Mouse (Mus musculus) liver, embryonic 14.5 days (tissue): Measurements from ENCODE around the gene Itpk1. TPM values are rescaled to one million over a fixed set of nuclear protein-coding genes. Genes with fewer than 3 reads are reported as not detected.

Experiments
- ATAC-seq: fragments of 200-750 bp; cut with Nextera tagmentation; 2 replicates; pipeline ENCODE4 v1.8.0; 2017; ENCODE audit warnings: moderate number of reproducible peaks, mild to moderate bottlenecking, moderate library complexity; ENCODE audit not compliant: insufficient read depth
- DNase-seq, 3 experiments: peaks; one replicate each; pipeline ENCODE4 v3.0.0-alpha.2; 2012 to 2013; ENCODE audit warnings: low read depth in 3 of 3, low spot score in 3 of 3
- H3K27ac ChIP-seq: fragments of 300-500 bp; sonication (generic); 2 replicates; pipeline ENCODE4 v1.5.1; 2014; ENCODE audit warnings: moderate library complexity, mild to moderate bottlenecking, control low read depth, inconsistent platforms
- H3K27me3 ChIP-seq: fragments of 300-500 bp; sonication (generic); 2 replicates; pipeline ENCODE4 v1.6.1; 2014; ENCODE audit warnings: mild to moderate bottlenecking, low read length, moderate library complexity; ENCODE audit not compliant: control insufficient read depth, insufficient read depth
- H3K36me3 ChIP-seq: fragments of 300-500 bp; sonication (generic); replicated peaks from 2 replicates; pipeline ENCODE4 v1.6.1; 2014; ENCODE audit warnings: low read depth; ENCODE audit not compliant: control insufficient read depth, insufficient read depth
- H3K4me1 ChIP-seq, 2 experiments: fragments of 200-500 bp in 1 of 2; fragments of 300-500 bp in 1 of 2; sonication (generic) in 1 of 2; replicated peaks; 2 replicates each; pipeline ENCODE4 v1.6.1; 2012 to 2014; ENCODE audit warnings: antibody characterized with exemption in 1 of 2, inconsistent platforms in 1 of 2, low read length in 1 of 2; ENCODE audit not compliant: control insufficient read depth in 2 of 2, insufficient read depth in 2 of 2
- H3K4me2 ChIP-seq: fragments of 300-500 bp; sonication (generic); 2 replicates; pipeline ENCODE4 v1.6.1; 2014; ENCODE audit warnings: low read depth, mild to moderate bottlenecking, control low read depth, moderate library complexity
- H3K4me3 ChIP-seq, 2 experiments: fragments of 200-500 bp in 1 of 2; fragments of 300-500 bp in 1 of 2; sonication (generic) in 1 of 2; 2 replicates each; pipeline ENCODE4 v1.5.1; 2012 to 2014; ENCODE audit warnings: low read depth in 2 of 2, low read length in 2 of 2, mild to moderate bottlenecking in 2 of 2, control low read depth in 1 of 2, inconsistent platforms in 1 of 2, moderate library complexity in 1 of 2; ENCODE audit not compliant: insufficient read depth in 1 of 2
- H3K9ac ChIP-seq: fragments of 300-500 bp; sonication (generic); replicated peaks from 2 replicates; pipeline ENCODE4 v1.6.1; 2014; ENCODE audit warnings: mild to moderate bottlenecking, control low read depth, moderate library complexity
- H3K9me3 ChIP-seq: fragments of 300-500 bp; sonication (generic); 2 replicates; pipeline ENCODE4 v1.6.1; 2016; ENCODE audit warnings: low read length, mixed read lengths; ENCODE audit not compliant: control insufficient read depth
- CTCF ChIP-seq: IDR thresholded peaks from 2 replicates; pipeline ENCODE4 v1.5.1; 2016; ENCODE audit warnings: antibody characterized with exemption, low read depth, control low read depth
- EP300 ChIP-seq: IDR thresholded peaks from 2 replicates; pipeline ENCODE4 v1.6.1; 2016; ENCODE audit warnings: antibody characterized with exemption, low read depth
- WGBS: fragments of 180-500 bp; shearing (Covaris S2); extraction: QIAGEN DNeasy Blood & Tissue Kit; methylation state at CpG from one replicate; pipeline ENCODE4 v1.1.7; 2014; ENCODE audit not compliant: insufficient replicate concordance; 5-methylcytosine and 5-hydroxymethylcytosine counted together
- polyA plus RNA-seq, 2 experiments: library from polyadenylated mRNA; depleted of rRNA in 1 of 2; stranded (reverse) in 1 of 2; unstranded in 1 of 2; fragments of >200 nt; fragmentation: Nextera tagmentation in 1 of 2; extraction: Ambion mirVana in 1 of 2; gene quantifications; 2 replicates each; pipeline versions ENCODE4 v1.2.1 to v1.2.3; 2012 to 2014

Gene Itpk1
- polyA plus RNA-seq, 2 experiments = 2.3 to 2.4 TPM

GRCm38 (mm10) chr12:102651871-102652270 is 52.9 kb downstream of the Itpk1 start:
- no peak overlapping the region for H3K27ac ChIP-seq
- TF ChIP-seq CTCF (no peak), EP300 (no peak)
- no peaks in the 10 kb centered on the region for H3K36me3 ChIP-seq
- peaks cover 0 to 20% of the 10 kb centered on the region in 2 experiments; a peak in 2 of 4 replicates for H3K4me1 ChIP-seq
- H3K4me3 ChIP-seq = no peak overlapping the region
- no peak overlapping the region for H3K9ac ChIP-seq
- WGBS = 67% methylated on average over 8 of the region's 8 CpGs
- no peaks in the 10 kb centered on the region for H3K27me3 ChIP-seq
- no peak for ATAC-seq
- no peaks in the 10 kb centered on the region for H3K9me3 ChIP-seq
- no peak overlapping the region for H3K4me2 ChIP-seq
- DNase-seq = no peak

- ATAC-seq = no peak
- DNase-seq = no peak
- H3K36me3 ChIP-seq = no peaks in the 10 kb centered on the region
Measured at GRCm38 (mm10) chr12:102651401-102651800, 53.3 kb downstream of the Itpk1 start.

GRCm38 (mm10) chr12:102650649-102651048 is 54.1 kb downstream of the Itpk1 start:
- H3K27me3 ChIP-seq = no peaks in the 10 kb centered on the region
- H3K36me3 ChIP-seq = no peaks in the 10 kb centered on the region
- DNase-seq (no peak), ATAC-seq (no peak)
- H3K4me1 ChIP-seq = peaks cover 0 to 26% of the 10 kb centered on the region in 2 experiments; a peak in 2 of 4 replicates
- 70% methylated on average over 4 of the region's 4 CpGs for WGBS
- H3K4me2 ChIP-seq = no peak overlapping the region
- no peak overlapping the region for H3K27ac ChIP-seq
- H3K9me3 ChIP-seq = no peaks in the 10 kb centered on the region
- no peak for TF ChIP-seq CTCF
- no peak for TF ChIP-seq EP300
- H3K4me3 ChIP-seq = no peak overlapping the region
- H3K9ac ChIP-seq = no peak overlapping the region

More at GRCm38 (mm10) chr12:102651401-102651800, 53.3 kb downstream of the Itpk1 start:
- H3K4me1 ChIP-seq = peaks cover 0 to 22% of the 10 kb centered on the region in 2 experiments; a peak in 2 of 4 replicates
- no peak overlapping the region for H3K9ac ChIP-seq
- no peak overlapping the region for H3K4me2 ChIP-seq
- TF ChIP-seq CTCF (no peak), EP300 (no peak)
- no peaks in the 10 kb centered on the region for H3K9me3 ChIP-seq
- H3K27me3 ChIP-seq = no peaks in the 10 kb centered on the region
- no peak overlapping the region for H3K27ac ChIP-seq
- WGBS = 61% methylated on average over 8 of the region's 8 CpGs
- no peak overlapping the region for H3K4me3 ChIP-seq

GRCm38 (mm10) chr12:102647839-102648564 is 56.7 kb downstream of the Itpk1 start:
- 28% methylated on average over 14 of the region's 14 CpGs for WGBS
- no peaks in the 10 kb centered on the region for H3K36me3 ChIP-seq

GRCm38 (mm10) chr12:102646586-102647260 is 58.0 kb downstream of the Itpk1 start:
- no peaks in the 10 kb centered on the region for H3K9me3 ChIP-seq
- no peak for DNase-seq
- no peak overlapping the region for H3K9ac ChIP-seq
- 33% methylated on average over 7 of the region's 7 CpGs for WGBS
- ATAC-seq = peak; percentile 24
- H3K4me2 ChIP-seq = no peak overlapping the region
- H3K4me3 ChIP-seq = no peak overlapping the region
- H3K4me1 ChIP-seq = peaks cover 0 to 25% of the 10 kb centered on the region in 2 experiments; a peak in 2 of 4 replicates
- TF ChIP-seq CTCF = no peak
- no peak for TF ChIP-seq EP300
- no peak overlapping the region for H3K27ac ChIP-seq
- H3K36me3 ChIP-seq = no peaks in the 10 kb centered on the region
- no peaks in the 10 kb centered on the region for H3K27me3 ChIP-seq

More at GRCm38 (mm10) chr12:102647839-102648564, 56.7 kb downstream of the Itpk1 start:
- TF ChIP-seq CTCF = no peak
- no peak for TF ChIP-seq EP300
- no peak overlapping the region for H3K4me3 ChIP-seq
- peak; percentile 69 for ATAC-seq
- DNase-seq = no peak
- H3K4me2 ChIP-seq = no peak overlapping the region
- H3K27ac ChIP-seq = no peak overlapping the region
- no peaks in the 10 kb centered on the region for H3K27me3 ChIP-seq
- peaks cover 0 to 28% of the 10 kb centered on the region in 2 experiments; a peak in 2 of 4 replicates for H3K4me1 ChIP-seq
- H3K9me3 ChIP-seq = no peaks in the 10 kb centered on the region
- no peak overlapping the region for H3K9ac ChIP-seq
